Mouse (Mus musculus) stomach, postnatal 0 days (tissue): Measurements from ENCODE around the gene Dapk2. TPM values are rescaled to one million over a fixed set of nuclear protein-coding genes. Genes with fewer than 3 reads are reported as not detected.

Source experiments
- ATAC-seq: fragments of 200-750 bp; cut with Nextera tagmentation; 2 replicates; pipeline ENCODE4 v1.8.0; 2017; ENCODE audit not compliant: low FRiP score, low TSS enrichment
- DNase-seq: peaks from one replicate; pipeline ENCODE4 v3.0.0-alpha.2; 2016; ENCODE audit warnings: low spot score
- H3K27ac ChIP-seq: fragments of 300-500 bp; sonication (generic); replicated peaks from 2 replicates; pipeline ENCODE4 v1.5.1; 2014; ENCODE audit warnings: mild to moderate bottlenecking, control low read depth
- H3K27me3 ChIP-seq: fragments of 300-500 bp; sonication (generic); 2 replicates; pipeline ENCODE4 v1.6.1; 2014; ENCODE audit warnings: low read length; ENCODE audit not compliant: control insufficient read depth, insufficient read depth
- H3K36me3 ChIP-seq: fragments of 300-500 bp; sonication (generic); 2 replicates; pipeline ENCODE4 v1.6.1; 2014; ENCODE audit warnings: low read length, mixed read lengths; ENCODE audit not compliant: control insufficient read depth, insufficient read depth
- H3K4me1 ChIP-seq: fragments of 300-500 bp; sonication (generic); replicated peaks from 2 replicates; pipeline ENCODE4 v1.6.1; 2014; ENCODE audit warnings: antibody characterized with exemption; ENCODE audit not compliant: control insufficient read depth, insufficient read depth
- H3K4me2 ChIP-seq: fragments of 300-500 bp; sonication (generic); replicated peaks from 2 replicates; pipeline ENCODE4 v1.6.1; 2014; ENCODE audit warnings: low read depth, mild to moderate bottlenecking, control low read depth, moderate library complexity
- H3K4me3 ChIP-seq: fragments of 300-500 bp; sonication (generic); 2 replicates; pipeline ENCODE4 v1.5.1; 2014; ENCODE audit warnings: low read depth, low read length, control low read depth
- H3K9ac ChIP-seq: fragments of 300-500 bp; sonication (generic); 2 replicates; pipeline ENCODE4 v1.6.1; 2014; ENCODE audit warnings: mild to moderate bottlenecking, low read length, control low read depth, mixed read lengths
- H3K9me3 ChIP-seq: fragments of 300-500 bp; sonication (generic); 2 replicates; pipeline ENCODE4 v1.6.1; 2016; ENCODE audit warnings: low read length; ENCODE audit not compliant: control insufficient read depth
- CTCF ChIP-seq: IDR thresholded peaks from 2 replicates; pipeline ENCODE4 v1.5.1; 2016; ENCODE audit warnings: antibody characterized with exemption, low read depth, mild to moderate bottlenecking, moderate library complexity
- EP300 ChIP-seq: optimal IDR thresholded peaks from 2 replicates; pipeline ENCODE3; 2016; ENCODE audit warnings: antibody characterized with exemption
- WGBS: fragments of 180-500 bp; shearing (Covaris S2); extraction: QIAGEN DNeasy Blood & Tissue Kit; methylation state at CpG from one replicate; pipeline ENCODE4 v1.1.7; 2014; 5-methylcytosine and 5-hydroxymethylcytosine counted together
- polyA plus RNA-seq: library from polyadenylated mRNA; unstranded; fragments of >200 nt; fragmentation: Nextera tagmentation; extraction: Ambion mirVana; gene quantifications from 2 replicates; pipeline ENCODE4 v1.2.1, GENCODE M21; 2015

The Dapk2 gene
- polyA plus RNA-seq, 1 experiment from 2014 or later, result 11.8 TPM

- Histone ChIP-seq H3K27ac (0 out of 2 replicates have a peak overlapping the region, but pooled peaks have one; percentile 56), H3K36me3 (no peaks in the 10 kb centered on the region), H3K9ac (no peak overlapping the region), H3K4me1 (peaks cover 8% of the 10 kb centered on the region), H3K4me2 (no peak overlapping the region), H3K9me3 (no peaks in the 10 kb centered on the region), H3K4me3 (no peak overlapping the region), H3K27me3 (no peaks in the 10 kb centered on the region)
- DNase-seq (no peak), ATAC-seq (no peak)
- 40% methylated on average over 3 of the region's 3 CpGs for WGBS
- TF ChIP-seq CTCF (no peak), EP300 (no peak)
Measured at GRCm38 (mm10) chr9:66274657-66275056, 116.6 kb downstream of the Dapk2 start.

GRCm38 (mm10) chr9:66275267-66275991 is 117.4 kb downstream of the Dapk2 start:
- 0 out of 2 replicates have a peak overlapping the region, but pooled peaks have one; percentile 27 for H3K9ac ChIP-seq
- peak; percentile 46; the same call in 1 of the 2 replicates for ATAC-seq
- no peaks in the 10 kb centered on the region for H3K27me3 ChIP-seq
- no peak for DNase-seq
- peak overlapping the region; percentile 3; the same call in 1 of the 2 replicates for H3K4me3 ChIP-seq
- no peaks in the 10 kb centered on the region for H3K9me3 ChIP-seq
- peak overlapping the region; percentile 51 for H3K4me2 ChIP-seq
- 11% methylated on average over 15 of the region's 15 CpGs for WGBS
- H3K27ac ChIP-seq, result peak overlapping the region; percentile 81
- peaks cover 9% of the 10 kb centered on the region for H3K4me1 ChIP-seq
- TF ChIP-seq EP300 (no peak), CTCF (no peak)
- no peaks in the 10 kb centered on the region for H3K36me3 ChIP-seq

GRCm38 (mm10) chr9:66276062-66276461 is 118.0 kb downstream of the Dapk2 start:
- DNase-seq (no peak), ATAC-seq (no peak)
- H3K4me2 ChIP-seq, result no peak overlapping the region
- no peak overlapping the region for H3K9ac ChIP-seq
- H3K36me3 ChIP-seq, result no peaks in the 10 kb centered on the region
- no peaks in the 10 kb centered on the region for H3K9me3 ChIP-seq
- H3K4me1 ChIP-seq, result peaks cover 9% of the 10 kb centered on the region
- no peak overlapping the region for H3K4me3 ChIP-seq
- peak overlapping the region; percentile 40; the same call in 1 of the 2 replicates for H3K27ac ChIP-seq
- no peak for TF ChIP-seq CTCF
- TF ChIP-seq EP300, result no peak
- WGBS, result 42% methylated on average over 4 of the region's 4 CpGs
- H3K27me3 ChIP-seq, result no peaks in the 10 kb centered on the region

GRCm38 (mm10) chr9:66276697-66277385 is 118.8 kb downstream of the Dapk2 start:
- H3K27ac ChIP-seq, result no peak overlapping the region
- no peaks in the 10 kb centered on the region for H3K27me3 ChIP-seq
- no peaks in the 10 kb centered on the region for H3K9me3 ChIP-seq
- DNase-seq (no peak), ATAC-seq (peak; percentile 39; the same call in 1 of the 2 replicates)
- TF ChIP-seq EP300, result no peak
- H3K4me2 ChIP-seq, result no peak overlapping the region
- peaks cover 9% of the 10 kb centered on the region for H3K4me1 ChIP-seq
- no peak overlapping the region for H3K9ac ChIP-seq
- H3K4me3 ChIP-seq, result no peak overlapping the region
- WGBS, result 31% methylated on average over 14 of the region's 14 CpGs
- H3K36me3 ChIP-seq, result no peaks in the 10 kb centered on the region

- no peaks in the 10 kb centered on the region for H3K36me3 ChIP-seq
- DNase-seq (no peak), ATAC-seq (no peak)
- peaks cover 7% of the 10 kb centered on the region for H3K4me1 ChIP-seq
- no peak overlapping the region for H3K4me2 ChIP-seq
- no peak overlapping the region for H3K9ac ChIP-seq
- H3K4me3 ChIP-seq, result no peak overlapping the region
- TF ChIP-seq CTCF, result no peak
- no peak for TF ChIP-seq EP300
- no peaks in the 10 kb centered on the region for H3K9me3 ChIP-seq
- H3K27me3 ChIP-seq, result no peaks in the 10 kb centered on the region
- H3K27ac ChIP-seq, result no peak overlapping the region
Measured at GRCm38 (mm10) chr9:66279647-66280046, 121.6 kb downstream of the Dapk2 start.

GRCm38 (mm10) chr9:66280496-66280895 is 122.5 kb downstream of the Dapk2 start:
- Histone ChIP-seq H3K27me3 (no peaks in the 10 kb centered on the region), H3K36me3 (no peaks in the 10 kb centered on the region), H3K4me2 (no peak overlapping the region), H3K9ac (no peak overlapping the region), H3K27ac (no peak overlapping the region), H3K9me3 (no peaks in the 10 kb centered on the region), H3K4me1 (peaks cover 3% of the 10 kb centered on the region; the same call in 1 of the 2 replicates), H3K4me3 (no peak overlapping the region)
- DNase-seq (no peak), ATAC-seq (no peak)
- WGBS, result 40% methylated on average over 1 of the region's 1 CpGs
- TF ChIP-seq EP300, result no peak
- no peak for TF ChIP-seq CTCF
